11 mouse cellular contexts compared by ENCODE assay signal in genomic region chr10:61374771-61375481, GRCm38 (mm10). TPM values are rescaled to one million over a fixed set of nuclear protein-coding genes. Genes with fewer than 3 reads are reported as not detected.
DNase-seq lines count a peak whose midpoint lies in the region; ATAC-seq and TF ChIP-seq lines count a peak whose summit lies in the region.
"Had no signal": no experiment of that assay in that cellular context is flagged by ENCODE, and none has a peak within 500 bp of the region (broad histone marks: within the 10 kb centered on the region; RNA-seq: fewer than 3 reads in every experiment).

No protein-coding gene starts in this region.

- H3K36me3 ChIP-seq in heart, embryonic 13.5 days: peaks cover 16% of the 10 kb centered on the region; the same call in 1 of the 2 replicates
- no peaks in the 10 kb centered on the region for H3K36me3 ChIP-seq in forebrain, embryonic 12.5 days (replicated peaks)
- H3K36me3 ChIP-seq: limb, embryonic 13.5 days had no signal

- H3K4me2 ChIP-seq in heart, embryonic 13.5 days: peak overlapping the region; percentile 11; the same call in 1 of the 2 replicates
- no peak overlapping the region for H3K4me2 ChIP-seq in forebrain, embryonic 12.5 days
- H3K4me2 ChIP-seq: limb, embryonic 13.5 days had no signal

- peak overlapping the region; percentile 48 for H3K27ac ChIP-seq in gastrocnemius, adult 2 months
- peak overlapping the region; percentile 65 for H3K27ac ChIP-seq in heart, embryonic 13.5 days (replicated peaks)
- H3K27ac ChIP-seq in forebrain, embryonic 12.5 days: no peak overlapping the region
- H3K27ac ChIP-seq: limb, embryonic 13.5 days had no signal

- ATAC-seq in heart, embryonic 13.5 days (ENCODE audit: extremely low read depth, insufficient number of reproducible peaks, low FRiP score, low TSS enrichment): no peak
- ATAC-seq in megakaryocyte progenitor cell, adult 5-6 weeks (replicated peaks; ENCODE audit: poor library complexity): peak; percentile 81
- no peak for ATAC-seq in forebrain, embryonic 12.5 days (ENCODE audit: low FRiP score)

- 67% methylated on average over 6 of the region's 6 CpGs for WGBS in heart, embryonic 13.5 days
- WGBS in forebrain, embryonic 12.5 days: 79% methylated on average over 6 of the region's 6 CpGs

- no peaks in the 10 kb centered on the region for H3K27me3 ChIP-seq in heart, embryonic 13.5 days (replicated peaks)
- no peaks in the 10 kb centered on the region for H3K27me3 ChIP-seq in forebrain, embryonic 12.5 days
- H3K27me3 ChIP-seq: limb, embryonic 13.5 days had no signal

- DNase-seq in gastrocnemius, adult 2 months: no peak
- no peak for DNase-seq in gastrocnemius, adult 18-20 months (ENCODE audit: low spot score)
- peak; percentile 25 to 51 for DNase-seq in lung, adult 18-20 months
- no peak for DNase-seq in lung, postnatal 14 days
- no peak for DNase-seq in spleen, postnatal 4 days (ENCODE audit: low spot score in 2 of 2)
- DNase-seq: cerebellum, postnatal 14 days; thymus, adult 2 months had no signal

- intact Hi-C loops in gastrocnemius, adult 2 months (cut with DNase I): no loop called here

- TF ChIP-seq CTCF in gastrocnemius, adult 2 months (IDR thresholded peaks at IDR 0.05): no peak

- H3K4me3 ChIP-seq in gastrocnemius, adult 2 months: no peak overlapping the region
- H3K4me3 ChIP-seq in heart, embryonic 13.5 days: no peak overlapping the region
- H3K4me3 ChIP-seq in forebrain, embryonic 12.5 days (replicated peaks): no peak overlapping the region
- H3K4me3 ChIP-seq: limb, embryonic 13.5 days had no signal

- H3K9ac ChIP-seq in heart, embryonic 13.5 days: peak overlapping the region; percentile 0
- no peak overlapping the region for H3K9ac ChIP-seq in forebrain, embryonic 12.5 days
- H3K9ac ChIP-seq: limb, embryonic 13.5 days had no signal

- peaks cover 96% of the 10 kb centered on the region for H3K4me1 ChIP-seq in heart, embryonic 13.5 days
- peaks cover 6% of the 10 kb centered on the region; the same call in 1 of the 2 replicates for H3K4me1 ChIP-seq in forebrain, embryonic 12.5 days

- peaks cover 3% of the 10 kb centered on the region; the same call in 1 of the 2 replicates for H3K9me3 ChIP-seq in heart, embryonic 13.5 days
- H3K9me3 ChIP-seq in forebrain, embryonic 12.5 days: no peaks in the 10 kb centered on the region

RNA-seq across cellular contexts. Expression of gene Pald1, which starts 8.4 kb away (rescaled TPM):
- total RNA-seq in gastrocnemius, adult 2 months (2021): 1 to 10 TPM; 4.0 to 7.2 TPM
- total RNA-seq in gastrocnemius, adult 18-20 months (2021): 1 to 10 TPM; 5.1 to 6.3 TPM
- polyA plus RNA-seq in heart, embryonic 13.5 days (2015; fragmentation: Nextera tagmentation; extraction: Ambion mirVana): 25.9 and 26.6 TPM in 2 replicates
- total RNA-seq in megakaryocyte progenitor cell, adult 5-6 weeks (2015): not detected in 2 replicates
- total RNA-seq in megakaryocyte progenitor cell, adult 5-6 weeks (2017): not detected in 2 replicates
- 20.7 and 22.9 TPM in 2 replicates for polyA plus RNA-seq in forebrain, embryonic 12.5 days (2016; fragmentation: Nextera tagmentation; extraction: Ambion mirVana)

RNA-seq across cellular contexts. Expression of gene Nodal, which starts 42.8 kb away (rescaled TPM):
- total RNA-seq in gastrocnemius, adult 2 months (2021): under 1 TPM in 1 of 2 experiments, not detected in 1; 0.15 TPM
- total RNA-seq in gastrocnemius, adult 18-20 months (2021): under 1 TPM; 0.09 to 0.11 TPM
- polyA plus RNA-seq in heart, embryonic 13.5 days (2015; fragmentation: Nextera tagmentation; extraction: Ambion mirVana): 0.09 TPM in 1 of 2 replicates, not detected in the other
- not detected in 2 replicates for total RNA-seq in megakaryocyte progenitor cell, adult 5-6 weeks (2015)
- total RNA-seq in megakaryocyte progenitor cell, adult 5-6 weeks (2017): not detected in 2 replicates
- 0.15 TPM in 1 of 2 replicates, not detected in the other for polyA plus RNA-seq in forebrain, embryonic 12.5 days (2016; fragmentation: Nextera tagmentation; extraction: Ambion mirVana)

Comparison
In these comparisons a context has a peak if more than half of its experiments do, and no peak if none do; other contexts are left out.
1. DNase-seq: peak in lung, adult 18-20 months (2 of 2); none in gastrocnemius, adult 2 months (single experiment), gastrocnemius, adult 18-20 months (single experiment), lung, postnatal 14 days (single experiment) and spleen, postnatal 4 days (0 of 2).
2. RNA of gene Pald1, which starts 8.4 kb away (total RNA-seq): 4.0 to 7.2 TPM in gastrocnemius, adult 2 months and 5.1 to 6.3 TPM in gastrocnemius, adult 18-20 months; not detected in megakaryocyte progenitor cell, adult 5-6 weeks; every median in the first group is over 4 times any median in the second.